Mouse (Mus musculus): ENCODE measurements around the gene Gtsf1l. TPM values are rescaled to one million over a fixed set of nuclear protein-coding genes. Genes with fewer than 3 reads are reported as not detected.

The Gtsf1l gene
- total RNA-seq, 2 experiments from 2014 or later, result not detected

DNA sequence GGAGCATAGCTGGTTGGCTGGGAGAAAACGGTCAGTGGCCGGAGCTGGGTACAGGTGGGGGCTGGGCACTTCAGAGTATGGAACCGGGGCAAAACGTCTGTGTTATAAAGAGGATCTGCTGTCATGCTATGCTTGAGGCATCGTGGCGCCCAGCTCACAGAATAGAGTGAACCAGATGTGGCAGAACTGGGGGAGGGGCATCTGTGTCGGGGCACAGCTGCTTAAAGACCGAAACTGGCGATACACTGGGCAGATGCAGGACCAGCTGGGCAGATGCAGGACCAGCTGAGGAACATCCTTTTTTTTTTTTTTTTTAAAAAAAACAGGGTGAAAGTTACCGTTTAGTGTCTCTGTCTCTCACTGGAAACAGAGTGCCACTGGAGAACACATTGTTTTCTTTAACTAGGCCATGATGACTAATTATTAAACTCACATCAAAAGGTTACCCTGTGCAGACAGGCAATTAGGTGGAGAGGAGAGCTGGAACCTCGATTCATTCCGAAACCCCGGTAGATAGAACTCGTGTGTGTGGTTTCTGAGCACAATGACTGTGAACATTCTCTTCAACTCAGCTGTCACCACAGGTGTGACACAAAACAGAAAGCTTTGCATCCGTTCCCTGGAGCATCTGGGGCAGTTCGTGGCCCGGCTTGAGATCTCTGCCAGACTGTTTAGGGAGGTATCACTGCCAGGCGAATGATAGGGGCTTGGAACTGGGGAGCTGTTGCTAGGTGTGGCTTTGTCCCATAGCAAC, 15.4 kb upstream of the Gtsf1l start:
- no peak for DNase-seq (ENCODE audit: low spot score in 2 of 2)
- TF ChIP-seq CTCF (conservative IDR thresholded peaks at IDR 0.05), result no peak
- no peak overlapping the region for H3K4me3 ChIP-seq
- no peak overlapping the region for H3K27ac ChIP-seq

DNA sequence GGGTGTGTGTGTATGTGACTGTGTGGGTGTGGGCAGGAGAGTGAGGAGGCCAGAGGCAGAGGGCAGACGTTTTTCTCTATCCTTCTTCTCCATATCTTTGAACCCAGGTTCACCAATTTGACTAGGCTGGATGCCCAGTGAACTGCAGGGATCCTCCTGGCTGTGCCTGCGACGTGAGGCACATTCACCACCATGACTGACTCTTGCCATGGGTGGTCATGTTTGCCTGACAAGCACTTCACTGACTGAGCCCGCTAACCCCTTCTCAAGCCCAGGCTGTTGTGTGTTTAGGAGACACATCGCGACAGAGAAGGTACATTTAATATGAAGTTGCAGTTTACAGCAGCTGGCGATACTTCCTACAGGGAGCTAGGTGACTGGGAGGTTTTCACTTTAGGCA, 14.6 kb upstream of the Gtsf1l start:
- DNase-seq (ENCODE audit: low spot score in 2 of 2), result no peak
- no peak for TF ChIP-seq CTCF (conservative IDR thresholded peaks at IDR 0.05)
- Histone ChIP-seq H3K4me3 (no peak overlapping the region), H3K27ac (no peak overlapping the region)

DNA sequence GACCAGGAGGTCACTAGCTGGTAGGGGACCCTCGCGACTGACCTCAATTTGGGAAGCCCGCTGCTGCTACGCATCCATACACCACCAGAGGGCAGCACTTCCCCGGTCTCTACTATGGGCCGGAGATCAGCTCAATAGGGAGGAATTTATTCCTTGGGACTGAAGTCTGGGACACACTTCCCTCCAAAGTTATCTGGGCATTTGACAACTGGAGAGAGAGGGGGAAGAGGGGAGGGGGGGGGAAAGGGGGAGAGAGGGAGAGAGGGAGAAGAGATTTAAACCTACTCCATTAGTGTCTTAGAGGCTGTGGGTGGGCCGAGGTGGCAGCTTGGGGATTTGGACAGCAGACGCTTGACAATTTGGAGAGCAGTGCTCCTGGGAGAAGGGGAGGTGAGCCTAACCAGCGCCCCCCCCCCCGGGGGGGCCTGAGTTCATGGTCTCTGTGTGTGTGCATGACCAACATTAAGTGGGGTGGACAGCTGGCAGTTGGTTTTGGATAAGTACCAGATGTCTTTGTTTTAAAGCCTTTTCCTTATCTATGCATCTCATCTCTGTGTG, 14.1 kb upstream of the Gtsf1l start:
- Histone ChIP-seq H3K4me3 (no peak overlapping the region), H3K27ac (no peak overlapping the region)
- peak; percentile 84 for TF ChIP-seq CTCF (conservative IDR thresholded peaks at IDR 0.05)
- peak; percentile 29 to 74 for DNase-seq (ENCODE audit: low spot score in 2 of 2)

DNA sequence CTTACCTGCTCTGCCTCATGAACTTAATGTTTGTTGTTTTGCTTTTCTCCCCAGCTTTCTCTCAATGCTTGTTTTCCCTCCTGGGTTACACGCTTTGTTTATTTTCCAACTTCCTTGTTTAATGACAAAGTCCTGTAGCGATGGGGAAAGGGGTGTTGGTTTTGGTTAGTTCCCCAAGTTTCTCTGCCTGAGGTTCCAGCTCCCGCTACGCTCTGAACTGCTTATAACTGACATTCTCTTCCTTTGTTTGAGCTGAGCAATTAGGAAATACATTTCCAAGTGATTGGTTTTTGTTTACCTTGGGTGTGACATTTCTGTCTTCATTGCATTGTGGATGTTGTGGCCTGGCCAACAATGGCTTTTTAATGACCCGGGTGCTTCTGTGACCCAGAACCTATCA, 12.9 kb upstream of the Gtsf1l start:
- Histone ChIP-seq H3K4me3 (no peak overlapping the region), H3K27ac (no peak overlapping the region)
- TF ChIP-seq CTCF (conservative IDR thresholded peaks at IDR 0.05), result no peak
- no peak for DNase-seq (ENCODE audit: low spot score in 2 of 2)

DNA sequence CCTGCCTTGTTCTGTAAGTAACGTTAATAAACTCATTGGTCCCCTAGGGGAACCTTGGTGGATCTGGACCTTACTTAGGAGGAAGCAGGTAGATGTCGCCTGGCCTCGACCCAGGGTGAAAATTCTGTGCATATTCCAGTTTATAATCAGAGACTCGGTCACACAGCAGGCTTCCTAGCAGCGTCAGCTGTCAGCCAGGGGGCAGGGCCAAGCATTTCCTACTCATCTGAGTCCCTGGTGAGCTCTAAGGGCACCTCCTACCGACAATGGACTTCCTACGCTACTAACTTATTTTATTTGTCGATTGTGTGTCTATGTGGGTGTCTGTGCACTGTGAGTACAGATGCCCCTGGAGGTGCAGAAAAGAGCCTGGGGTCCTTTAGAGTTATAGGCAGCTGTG, 12.3 kb upstream of the Gtsf1l start:
- H3K27ac ChIP-seq, result no peak overlapping the region
- TF ChIP-seq CTCF (conservative IDR thresholded peaks at IDR 0.05), result no peak
- no peak overlapping the region for H3K4me3 ChIP-seq
- no peak for DNase-seq (ENCODE audit: low spot score in 2 of 2)

DNA sequence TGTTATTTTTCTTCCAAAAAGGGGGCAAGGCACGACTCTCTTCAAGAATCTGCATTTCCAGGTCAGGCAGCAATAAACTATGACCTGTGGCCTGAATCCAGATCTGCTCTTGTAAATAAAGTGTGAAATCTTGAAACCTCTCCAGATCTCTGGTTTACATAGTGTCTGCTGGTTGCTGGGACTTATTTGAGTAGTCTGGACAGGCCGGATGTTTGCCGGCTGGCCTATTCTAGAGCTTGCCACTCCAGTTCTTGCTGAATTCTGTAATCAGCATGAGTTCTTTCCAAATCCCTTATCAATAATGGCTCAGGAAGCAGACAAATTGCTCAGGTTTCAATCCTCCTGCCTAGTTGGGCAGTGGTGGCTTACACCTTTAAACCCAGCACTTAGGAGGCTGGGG, 8.1 kb upstream of the Gtsf1l start:
- TF ChIP-seq CTCF (conservative IDR thresholded peaks at IDR 0.05), result no peak
- Histone ChIP-seq H3K27ac (no peak overlapping the region), H3K4me3 (no peak overlapping the region)
- DNase-seq (ENCODE audit: low spot score in 2 of 2), result no peak

DNA sequence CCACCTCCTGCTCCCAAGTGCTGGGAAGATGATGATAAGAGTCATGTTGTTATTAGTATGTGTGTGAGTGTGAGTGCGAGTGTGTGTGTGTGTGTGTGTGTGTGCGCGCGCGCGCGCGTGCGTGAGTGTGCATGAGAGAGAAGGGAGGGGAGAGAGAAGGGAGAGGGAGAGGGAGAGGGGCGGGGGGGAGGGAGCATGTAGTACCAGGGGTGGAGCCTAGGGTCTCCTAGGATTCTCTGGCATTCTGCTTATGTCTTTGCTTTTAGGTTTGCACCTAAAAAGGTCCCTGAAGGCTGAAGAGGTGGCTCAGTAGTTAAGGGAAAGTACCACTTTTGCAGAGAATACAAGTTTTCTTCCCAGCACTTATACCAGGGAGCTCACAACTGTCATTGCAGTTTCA, 7.3 kb upstream of the Gtsf1l start:
- no peak for DNase-seq (ENCODE audit: low spot score in 2 of 2)
- H3K27ac ChIP-seq, result no peak overlapping the region
- H3K4me3 ChIP-seq, result no peak overlapping the region
- TF ChIP-seq CTCF (conservative IDR thresholded peaks at IDR 0.05), result no peak

DNA sequence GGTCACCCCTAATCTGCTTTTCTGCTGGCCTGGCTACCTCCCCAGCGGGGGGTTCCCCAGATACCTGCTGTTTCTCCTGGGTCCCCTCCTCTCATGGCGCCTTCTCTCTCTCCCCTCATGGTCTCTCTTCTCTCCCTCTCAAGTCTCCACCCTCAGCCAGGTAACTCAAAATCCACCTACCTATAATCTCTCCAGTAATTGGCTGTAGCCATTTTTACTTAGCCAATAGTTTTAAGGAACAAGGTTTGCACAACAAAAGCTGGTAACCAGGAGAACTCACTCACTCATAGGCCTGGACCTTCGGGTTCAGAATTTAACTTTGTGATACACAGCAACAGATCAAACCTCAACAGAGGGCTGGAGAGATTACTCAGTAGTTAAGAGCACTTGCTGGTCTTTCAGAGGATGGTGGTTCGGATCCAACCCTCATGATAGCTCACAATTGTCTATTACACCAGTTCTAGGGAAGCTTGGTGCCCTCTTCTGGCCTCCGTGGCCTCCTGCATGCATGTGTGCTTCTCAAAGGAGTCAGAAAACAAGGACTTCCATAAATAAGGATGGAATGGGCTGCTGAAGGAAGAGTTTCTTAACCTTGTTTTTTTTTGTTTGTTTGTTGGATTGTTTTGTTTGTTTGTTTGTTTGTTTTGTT, 1.9 kb upstream of the Gtsf1l start:
- no peak overlapping the region for H3K4me3 ChIP-seq
- TF ChIP-seq CTCF (conservative IDR thresholded peaks at IDR 0.05), result peak; percentile 65

DNA sequence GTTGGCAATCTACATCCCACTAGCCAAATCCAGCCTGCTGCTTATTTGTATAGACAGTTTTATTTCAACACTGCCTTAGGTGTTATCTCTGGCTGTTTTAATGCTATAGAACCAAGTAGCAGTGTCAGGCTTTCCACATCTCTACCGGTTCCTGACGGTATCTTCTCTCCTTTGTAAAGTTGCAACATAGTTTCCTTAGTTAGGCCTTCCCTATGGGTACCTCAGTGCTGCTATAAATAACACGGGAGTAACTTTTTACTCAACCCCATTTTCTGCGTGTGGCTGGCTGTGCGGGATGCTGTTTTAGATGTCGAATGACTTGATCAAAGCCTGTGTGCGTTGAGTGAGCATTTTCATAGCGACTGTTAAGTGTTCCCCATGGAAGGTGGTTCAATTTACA, 1.1 kb downstream of the Gtsf1l start:
- no peak overlapping the region for H3K27ac ChIP-seq
- DNase-seq (ENCODE audit: low spot score in 2 of 2), result no peak
- TF ChIP-seq CTCF (conservative IDR thresholded peaks at IDR 0.05), result no peak
- H3K4me3 ChIP-seq, result no peak overlapping the region

More for the DNA sequence above, 1.9 kb upstream of the Gtsf1l start:
- DNase-seq (ENCODE audit: low spot score in 2 of 2), result no peak
- H3K27ac ChIP-seq, result no peak overlapping the region

DNA sequence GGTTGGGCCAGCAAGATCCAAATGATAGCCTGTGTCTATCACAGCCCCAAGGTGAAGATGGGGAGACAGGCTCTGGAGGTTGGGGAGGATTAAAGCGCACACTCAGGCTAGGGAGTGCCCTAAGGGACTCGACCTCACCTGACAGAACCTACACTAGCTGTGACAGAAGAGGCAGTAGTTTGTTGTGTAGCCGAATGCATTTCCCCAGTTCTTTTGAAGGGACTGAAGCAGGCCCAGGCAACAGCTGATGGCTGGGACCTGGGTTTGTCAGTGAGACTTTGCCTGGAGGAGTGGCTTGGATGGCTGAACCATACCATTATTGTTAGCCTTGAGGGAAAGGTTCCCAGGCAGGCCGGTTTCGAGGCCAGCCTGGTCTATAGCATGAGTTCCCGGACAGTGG, 2.6 kb downstream of the Gtsf1l start:
- DNase-seq (ENCODE audit: low spot score in 2 of 2), result no peak
- TF ChIP-seq CTCF (conservative IDR thresholded peaks at IDR 0.05), result no peak
- Histone ChIP-seq H3K27ac (no peak overlapping the region), H3K4me3 (no peak overlapping the region)

DNA sequence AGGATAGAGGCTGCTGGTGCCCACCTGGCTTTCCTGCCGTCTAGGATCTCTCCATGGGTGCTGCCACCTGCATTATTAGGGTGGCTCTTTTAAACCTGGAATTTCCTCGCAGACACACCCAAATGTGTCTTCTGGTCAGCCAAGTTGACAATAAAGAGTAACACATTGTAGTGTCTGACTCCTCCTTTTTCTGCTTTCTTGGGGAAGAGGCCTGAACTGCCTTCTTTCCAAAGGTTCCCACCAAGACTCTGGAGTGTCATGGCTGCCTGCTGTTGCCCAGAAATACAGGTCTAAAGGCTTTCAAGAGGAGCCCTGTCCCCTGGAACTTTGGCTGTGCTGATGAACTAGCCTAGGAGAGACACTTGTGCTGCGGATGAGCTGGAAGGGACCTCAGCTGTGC, 3.1 kb downstream of the Gtsf1l start:
- DNase-seq (ENCODE audit: low spot score in 2 of 2), result no peak
- H3K4me3 ChIP-seq, result no peak overlapping the region
- H3K27ac ChIP-seq, result no peak overlapping the region
- no peak for TF ChIP-seq CTCF (conservative IDR thresholded peaks at IDR 0.05)

DNA sequence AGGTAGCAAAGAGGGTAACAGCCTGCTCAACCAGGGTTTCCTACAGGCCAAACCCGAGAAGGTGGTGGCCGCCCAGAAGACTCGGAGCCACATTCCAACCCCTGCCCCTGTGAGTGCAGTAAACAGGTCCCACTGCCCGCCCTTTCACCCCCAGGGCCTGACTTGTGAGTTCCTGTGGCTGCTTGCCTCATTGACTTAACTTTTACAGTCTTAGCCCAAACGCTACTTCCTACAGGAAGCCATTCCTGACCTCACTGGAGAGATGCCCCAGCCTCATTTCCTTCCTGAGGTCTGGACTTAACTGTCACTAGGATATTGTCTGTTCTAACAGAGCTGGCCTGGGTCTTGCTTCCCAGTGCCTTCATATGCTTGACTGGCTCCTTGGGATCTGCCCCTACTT, 5.1 kb downstream of the Gtsf1l start:
- DNase-seq (ENCODE audit: low spot score in 2 of 2), result no peak
- no peak overlapping the region for H3K27ac ChIP-seq
- no peak overlapping the region for H3K4me3 ChIP-seq
- TF ChIP-seq CTCF (conservative IDR thresholded peaks at IDR 0.05), result no peak

DNA sequence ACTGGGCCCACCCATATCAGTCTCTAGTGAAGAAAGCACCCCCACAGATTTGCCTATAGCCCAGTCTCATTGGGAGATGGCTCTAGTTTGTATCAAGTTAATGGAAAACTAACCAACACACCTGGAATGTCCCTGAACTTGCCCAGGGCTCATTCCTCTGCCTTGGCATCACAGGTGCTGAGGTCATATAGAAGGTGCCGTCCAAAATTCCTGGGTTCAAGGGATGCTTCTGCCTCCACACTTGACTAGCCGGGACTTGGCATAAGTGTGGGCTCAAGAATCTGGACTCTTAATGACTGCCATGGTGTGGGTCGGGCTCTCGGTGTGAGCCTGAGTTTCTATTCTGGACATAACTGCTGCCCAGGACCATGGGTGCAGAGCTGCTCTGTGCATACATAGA, 8.6 kb downstream of the Gtsf1l start:
- DNase-seq (ENCODE audit: low spot score in 2 of 2), result no peak
- no peak for TF ChIP-seq CTCF (conservative IDR thresholded peaks at IDR 0.05)

DNA sequence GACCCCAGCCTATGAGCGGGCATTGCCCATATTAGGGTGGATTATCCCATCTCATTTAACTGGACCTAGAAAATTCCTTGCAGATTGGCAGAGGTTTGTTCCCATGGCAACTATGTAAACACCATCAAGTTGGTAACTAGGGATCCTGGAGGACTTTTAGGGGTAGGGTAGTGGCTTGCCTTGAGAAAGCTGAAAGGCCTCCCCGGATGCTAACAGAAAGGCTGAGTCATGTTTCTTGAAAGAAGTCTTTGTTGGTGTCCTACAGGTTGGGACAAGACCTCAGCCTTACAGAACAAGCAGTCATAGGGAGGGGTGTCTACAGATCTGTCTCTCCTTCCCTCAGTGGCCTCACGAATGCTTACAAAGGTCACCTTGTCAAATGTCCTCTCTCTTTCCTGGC, 12.4 kb downstream of the Gtsf1l start:
- TF ChIP-seq CTCF (conservative IDR thresholded peaks at IDR 0.05), result no peak
- no peak overlapping the region for H3K27ac ChIP-seq
- DNase-seq (ENCODE audit: low spot score in 2 of 2), result no peak
- H3K4me3 ChIP-seq, result no peak overlapping the region

More for the DNA sequence above, 8.6 kb downstream of the Gtsf1l start:
- Histone ChIP-seq H3K27ac (no peak overlapping the region), H3K4me3 (no peak overlapping the region)

Measured in layer of hippocampus, adult 2 months (tissue).